Mouse (Mus musculus) left cerebral cortex, postnatal 25 days (tissue): ENCODE measurements around the gene Fry. TPM values are rescaled to one million over a fixed set of nuclear protein-coding genes. Genes with fewer than 3 reads are reported as not detected.
A peak's percentile ranks its signal among the peaks of the same experiment; 100 is the strongest.

Experiments used
- DNase-seq, 2 experiments: peaks; one replicate each; pipeline ENCODE4 v3.0.0; 2022; ENCODE audit warnings: low spot score in 2 of 2, mixed read lengths in 1 of 2
- intact Hi-C: fragments of 180-260 bp; cut with DNase I; formaldehyde crosslinking; loops from one replicate; pipeline ENCODE4 v1.15.1; 2025
- total RNA-seq, 2 experiments: library from RNA; stranded (reverse); gene quantifications; 2 replicates each; pipeline ENCODE4 v1.2.3; 2021

Fry gene
- total RNA-seq, 2 experiments from 2014 or later = 166 to 187 TPM

GRCm38 (mm10) chr5:150196211-150196585 is 77.8 kb downstream of the Fry start:
- intact Hi-C loops = no loop called here
- DNase-seq = no peak

DNA sequence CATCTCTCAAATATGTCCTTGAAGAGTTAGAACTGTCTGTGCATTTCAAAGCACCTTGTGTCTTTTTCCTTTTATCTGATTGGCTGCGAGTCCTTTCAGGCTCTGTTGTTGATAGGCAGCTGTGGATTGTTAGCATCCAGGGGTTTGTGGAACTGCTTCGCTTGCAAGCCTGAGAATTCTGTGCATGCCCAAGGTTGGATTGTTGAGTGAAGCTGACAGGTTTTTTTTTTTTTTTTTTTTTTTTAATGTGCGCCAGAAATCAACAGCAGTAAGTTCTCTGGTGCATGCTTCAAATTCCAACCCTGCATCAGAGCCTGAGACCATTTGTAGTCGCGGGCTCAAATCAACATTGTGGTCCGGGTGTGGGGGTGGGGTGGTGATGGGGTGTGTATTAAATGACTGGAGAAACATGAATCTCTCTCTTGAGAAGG is 78.5 kb downstream of the Fry start:
- intact Hi-C loops = no loop called here
- DNase-seq = no peak

- intact Hi-C loops = no loop called here
- no peak for DNase-seq
Measured at GRCm38 (mm10) chr5:150206749-150207148, 88.3 kb downstream of the Fry start.

- no peak for DNase-seq
- intact Hi-C loops = no loop called here
Measured at GRCm38 (mm10) chr5:150207596-150207995, 89.2 kb downstream of the Fry start.

- no peak for DNase-seq
- intact Hi-C loops = no loop called here
Measured at GRCm38 (mm10) chr5:150208009-150208408, 89.6 kb downstream of the Fry start.

- intact Hi-C loops = no loop called here
- no peak for DNase-seq
Measured at GRCm38 (mm10) chr5:150214081-150214480, 95.6 kb downstream of the Fry start.

DNA sequence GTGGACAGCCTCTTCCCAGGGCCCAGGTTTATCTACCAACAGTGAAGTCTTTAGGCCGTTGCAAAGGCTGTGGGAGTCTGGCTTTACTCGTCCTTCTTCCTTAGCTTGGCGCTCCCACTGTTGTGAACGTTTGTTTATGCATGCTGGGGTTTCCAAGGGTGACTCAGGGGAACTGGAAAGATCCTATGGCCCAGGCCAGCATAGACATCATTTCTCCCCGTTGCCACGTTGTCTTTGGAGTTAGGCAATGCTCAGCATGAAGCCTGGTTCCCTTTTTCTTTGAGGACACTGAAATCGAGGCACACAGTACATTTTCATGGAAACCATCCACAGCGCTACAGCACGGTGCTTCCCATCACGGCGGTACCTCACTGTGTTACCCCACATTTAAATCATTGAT is 97.6 kb downstream of the Fry start:
- DNase-seq = no peak
- intact Hi-C loops = no loop called here

- no peak for DNase-seq
- intact Hi-C loops = no loop called here
Measured at GRCm38 (mm10) chr5:150219457-150219856, 101.0 kb downstream of the Fry start.

GRCm38 (mm10) chr5:150220333-150220732 is 101.9 kb downstream of the Fry start:
- intact Hi-C loops = no loop called here
- no peak for DNase-seq

DNA sequence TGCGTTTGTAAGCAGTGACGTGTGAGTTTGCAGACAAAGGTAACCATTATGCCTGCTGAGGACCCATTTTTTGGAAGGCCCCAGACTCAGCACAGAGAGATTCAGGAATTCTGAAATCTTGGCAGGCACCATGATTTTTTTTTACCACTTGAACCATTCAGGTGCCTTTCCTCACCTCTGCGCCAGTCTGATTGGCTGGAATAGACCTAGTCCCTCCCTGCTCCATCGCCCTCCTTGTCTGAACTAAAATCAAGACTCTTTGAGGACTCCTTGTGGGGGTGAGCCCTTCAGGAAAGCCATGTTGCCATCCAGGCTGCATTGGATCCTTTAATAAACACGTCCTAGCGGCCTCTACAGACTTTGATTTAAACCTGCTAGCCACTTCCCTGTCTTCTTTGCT is 103.4 kb downstream of the Fry start:
- intact Hi-C loops = no loop called here
- no peak for DNase-seq

- no peak for DNase-seq
- intact Hi-C loops = no loop called here
Measured at GRCm38 (mm10) chr5:150223546-150224239, 105.2 kb downstream of the Fry start.

GRCm38 (mm10) chr5:150229086-150229485 is 110.6 kb downstream of the Fry start:
- intact Hi-C loops = no loop called here
- no peak for DNase-seq

GRCm38 (mm10) chr5:150229776-150230175 is 111.3 kb downstream of the Fry start:
- intact Hi-C loops = loop anchor here (5.0 kb wide), 1 partner anchor 57 kb away; no protein-coding TSS in a partner anchor
- no peak for DNase-seq

DNA sequence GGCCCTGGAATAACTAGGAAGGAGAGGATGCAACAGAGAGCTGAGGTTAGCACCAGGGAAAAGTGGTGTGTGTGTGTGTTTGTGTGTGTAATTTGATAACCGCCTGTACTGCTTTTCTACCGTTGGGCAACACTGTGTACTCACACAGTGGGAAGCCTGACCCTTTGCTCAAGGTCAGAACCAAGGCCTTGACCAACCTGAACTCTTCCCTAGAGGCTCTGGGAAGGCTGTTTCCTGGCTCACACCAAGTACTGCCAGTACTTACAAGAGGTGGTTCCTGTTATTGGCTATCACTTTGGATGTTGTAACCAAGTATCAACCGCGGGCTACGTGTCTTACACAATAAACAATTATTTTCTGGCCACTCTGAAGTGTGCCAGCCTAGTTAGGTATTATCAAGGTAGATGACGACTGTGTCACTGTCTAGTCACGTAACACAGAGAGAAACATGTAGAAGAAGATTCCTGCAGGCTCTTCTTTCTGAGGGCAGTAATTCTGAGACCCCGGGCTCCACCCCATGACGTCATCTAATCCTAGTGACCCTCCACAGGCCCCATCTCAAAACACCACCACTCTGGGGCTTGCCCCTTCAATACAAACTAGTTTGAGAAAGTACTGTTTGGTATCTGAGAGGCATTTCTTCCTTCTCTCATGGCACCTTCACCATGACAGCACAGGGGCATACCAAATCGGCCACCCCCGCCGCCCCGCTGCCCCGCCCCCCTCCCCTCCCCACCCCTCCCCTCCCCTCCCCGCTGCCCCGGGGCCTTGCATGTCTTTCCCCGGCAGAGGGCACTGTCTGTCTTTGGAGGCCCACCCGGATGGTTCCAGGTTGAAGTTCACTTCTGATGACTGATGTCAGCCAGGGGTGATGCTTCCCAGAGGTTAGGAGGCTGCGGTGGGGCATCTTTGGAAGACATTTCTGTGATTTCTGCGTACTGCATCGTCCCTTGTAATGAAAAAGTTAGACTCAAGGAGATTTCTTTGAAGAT is 114.0 kb downstream of the Fry start:
- DNase-seq = no peak
- intact Hi-C loops = loop anchor here (5.0 kb wide), 1 partner anchor 60 kb away; no protein-coding TSS in a partner anchor

- intact Hi-C loops = loop anchor here (5.0 kb wide), 1 partner anchor 61 kb away; no protein-coding TSS in a partner anchor
- DNase-seq = peak; percentile 78 to 82
Measured at GRCm38 (mm10) chr5:150233154-150233886, 114.9 kb downstream of the Fry start.

- DNase-seq = no peak
- intact Hi-C loops = no loop called here
Measured at GRCm38 (mm10) chr5:150235931-150236330, 117.5 kb downstream of the Fry start.

DNA sequence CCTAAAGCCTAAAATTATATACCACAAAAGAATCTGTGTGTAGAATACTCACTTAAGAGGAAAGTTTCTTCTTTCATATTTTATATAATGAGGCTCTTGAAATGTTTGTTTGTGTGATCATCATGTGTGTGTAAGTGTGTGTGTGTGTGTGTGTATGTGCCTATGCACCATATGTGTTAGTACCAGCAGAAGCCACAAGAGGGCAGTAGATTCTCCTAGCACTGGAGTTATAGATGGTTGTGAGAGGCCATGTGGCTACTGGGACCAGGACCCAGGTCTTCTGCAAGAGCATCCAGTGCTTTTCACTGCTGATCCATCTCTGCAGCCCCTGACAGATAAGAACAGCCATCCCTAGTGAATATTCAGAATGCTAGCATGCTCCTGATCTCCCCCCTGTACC is 118.2 kb downstream of the Fry start:
- intact Hi-C loops = no loop called here
- DNase-seq = no peak

DNA sequence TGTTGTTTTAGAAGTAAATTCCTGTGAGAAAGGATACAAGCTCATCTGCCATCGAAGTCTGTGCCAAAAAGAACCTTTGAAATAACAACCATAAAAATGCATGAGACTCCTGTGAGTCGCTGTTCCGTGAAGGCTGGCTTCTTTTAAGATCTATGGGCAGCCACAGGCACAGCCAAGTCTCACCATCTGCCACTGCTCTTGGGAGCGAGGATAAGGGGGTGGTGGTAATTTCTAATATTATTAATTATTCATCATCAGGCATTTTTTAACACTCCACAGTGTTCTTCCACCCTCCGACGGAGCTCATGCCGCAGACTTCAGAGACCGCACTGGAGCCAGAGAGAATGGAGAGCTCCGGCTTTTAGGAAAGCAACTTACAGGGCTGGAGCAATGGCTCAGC is 123.2 kb downstream of the Fry start:
- no peak for DNase-seq
- intact Hi-C loops = no loop called here

- intact Hi-C loops = no loop called here
- no peak for DNase-seq
Measured at GRCm38 (mm10) chr5:150246737-150247136, 128.3 kb downstream of the Fry start.

GRCm38 (mm10) chr5:150257764-150258163 is 139.3 kb downstream of the Fry start:
- intact Hi-C loops = no loop called here
- no peak for DNase-seq
